Mouse (Mus musculus): Measurements from ENCODE around the gene Rab5if. TPM values are rescaled to one million over a fixed set of nuclear protein-coding genes. Genes with fewer than 3 reads are reported as not detected.
"Not testable (repeated sequence)": the region's sequence is repeated elsewhere in the genome, so short reads cannot be mapped to it uniquely, and the experiment has no call there.

The Rab5if gene
- polyA plus RNA-seq (2015; fragmentation: Nextera tagmentation; extraction: Ambion mirVana) = 144 and 145 TPM in 2 replicates

- H3K4me1 ChIP-seq = peaks cover 38% of the 10 kb centered on the region
These were observed at the start of gene Rab5if for GRCm38 (mm10) chr2:156862772-156863486. Gene Rab5if, plus strand, starts transcription at chr2:156863128.

GRCm38 (mm10) chr2:156814344-156814801, 48.6 kb upstream of the Rab5if start:
- Histone ChIP-seq H3K27me3 (no peaks in the 10 kb centered on the region), H3K4me2 (replicated peaks) (no peak overlapping the region), H3K36me3 (no peaks in the 10 kb centered on the region), H3K9ac (replicated peaks) (no peak overlapping the region), H3K4me1 (0 out of 2 replicates have a peak, but pooled peaks cover 3% of the 10 kb centered on the region), H3K27ac (replicated peaks) (no peak overlapping the region), H3K9me3 (no peaks in the 10 kb centered on the region), H3K4me3 (no peak overlapping the region)
- WGBS = 22% methylated on average over 8 of the region's 8 CpGs
- no peak for ATAC-seq (replicated peaks)

More at GRCm38 (mm10) chr2:156862772-156863486, at the start of gene Rab5if:
- under 1% methylated on average over 91 of the region's 98 CpGs for WGBS
- Histone ChIP-seq H3K4me2 (replicated peaks) (peak within 1 kb of the TSS; percentile 92), H3K27me3 (no peaks in the 10 kb centered on the region), H3K9me3 (no peaks in the 10 kb centered on the region), H3K36me3 (peaks cover 16% of the 10 kb centered on the region), H3K9ac (replicated peaks) (peak within 1 kb of the TSS; percentile 89), H3K27ac (replicated peaks) (peak within 1 kb of the TSS; percentile 96), H3K4me3 (peak within 1 kb of the TSS; percentile 65)
- ATAC-seq (replicated peaks) = peak; percentile 97

- H3K27ac ChIP-seq (replicated peaks) = no peak overlapping the region
- no peaks in the 10 kb centered on the region for H3K36me3 ChIP-seq
- WGBS = 33% methylated on average over 5 of the region's 5 CpGs
- no peaks in the 10 kb centered on the region for H3K27me3 ChIP-seq
- no peak overlapping the region for H3K4me3 ChIP-seq
- H3K4me1 ChIP-seq = no peaks in the 10 kb centered on the region
- no peak for ATAC-seq (replicated peaks)
- H3K9me3 ChIP-seq = no peaks in the 10 kb centered on the region
- H3K9ac ChIP-seq (replicated peaks) = no peak overlapping the region
- H3K4me2 ChIP-seq (replicated peaks) = no peak overlapping the region
These were observed 48.0 kb upstream of the Rab5if start for GRCm38 (mm10) chr2:156814893-156815292.

GRCm38 (mm10) chr2:156815412-156815811, 47.5 kb upstream of the Rab5if start:
- WGBS = 67% methylated on average over 3 of the region's 3 CpGs
- Histone ChIP-seq H3K4me1 (no peaks in the 10 kb centered on the region), H3K9ac (replicated peaks) (no peak overlapping the region), H3K27me3 (no peaks in the 10 kb centered on the region), H3K4me2 (replicated peaks) (no peak overlapping the region), H3K27ac (replicated peaks) (no peak overlapping the region), H3K9me3 (no peaks in the 10 kb centered on the region), H3K36me3 (no peaks in the 10 kb centered on the region), H3K4me3 (no peak overlapping the region)
- no peak for ATAC-seq (replicated peaks)

- Histone ChIP-seq H3K27ac (replicated peaks) (no peak overlapping the region), H3K4me3 (no peak overlapping the region), H3K9me3 (no peaks in the 10 kb centered on the region), H3K27me3 (no peaks in the 10 kb centered on the region), H3K36me3 (no peaks in the 10 kb centered on the region), H3K4me1 (no peaks in the 10 kb centered on the region), H3K4me2 (replicated peaks) (no peak overlapping the region), H3K9ac (replicated peaks) (no peak overlapping the region)
- WGBS = 64% methylated on average over 1 of the region's 1 CpGs
- no peak for ATAC-seq (replicated peaks)
These were observed 46.8 kb upstream of the Rab5if start for GRCm38 (mm10) chr2:156816116-156816515.

- WGBS = 87% methylated on average over 6 of the region's 6 CpGs
- H3K27ac ChIP-seq (replicated peaks); H3K4me1 ChIP-seq; H3K4me3 ChIP-seq; H3K9ac ChIP-seq (replicated peaks); H3K9me3 ChIP-seq; H3K4me2 ChIP-seq (replicated peaks); H3K36me3 ChIP-seq; H3K27me3 ChIP-seq; ATAC-seq (replicated peaks): not testable (repeated sequence)
These were observed 37.8 kb upstream of the Rab5if start for GRCm38 (mm10) chr2:156825128-156825527.

GRCm38 (mm10) chr2:156834336-156834735, 28.6 kb upstream of the Rab5if start:
- no peak overlapping the region for H3K4me2 ChIP-seq (replicated peaks)
- H3K4me1 ChIP-seq = peaks cover under 1% of the 10 kb centered on the region
- ATAC-seq (replicated peaks) = no peak
- WGBS = 97% methylated on average over 11 of the region's 11 CpGs
- no peak overlapping the region for H3K9ac ChIP-seq (replicated peaks)
- no peaks in the 10 kb centered on the region; the same call in 1 of the 2 replicates for H3K36me3 ChIP-seq
- H3K4me3 ChIP-seq = no peak overlapping the region
- H3K9me3 ChIP-seq = no peaks in the 10 kb centered on the region
- no peaks in the 10 kb centered on the region for H3K27me3 ChIP-seq
- no peak overlapping the region for H3K27ac ChIP-seq (replicated peaks)

GRCm38 (mm10) chr2:156838839-156839238, 24.1 kb upstream of the Rab5if start:
- no peak overlapping the region; the same call in 1 of the 2 replicates for H3K9ac ChIP-seq (replicated peaks)
- no peaks in the 10 kb centered on the region for H3K27me3 ChIP-seq
- peak overlapping the region; percentile 46; the same call in 1 of the 2 replicates for H3K27ac ChIP-seq (replicated peaks)
- H3K4me1 ChIP-seq = peaks cover 40% of the 10 kb centered on the region
- ATAC-seq (replicated peaks) = no peak
- no peaks in the 10 kb centered on the region for H3K36me3 ChIP-seq
- no peaks in the 10 kb centered on the region for H3K9me3 ChIP-seq
- no peak overlapping the region; the same call in 1 of the 2 replicates for H3K4me2 ChIP-seq (replicated peaks)
- WGBS = 58% methylated on average over 6 of the region's 6 CpGs
- peak overlapping the region; percentile 67; the same call in 1 of the 2 replicates for H3K4me3 ChIP-seq

- H3K27ac ChIP-seq (replicated peaks) = peak within 1 kb of the TSS; percentile 86
These were observed 23.4 kb upstream of the Rab5if start, which contains the start of gene Tgif2 for GRCm38 (mm10) chr2:156839319-156840191. Gene Tgif2, plus strand, starts transcription at chr2:156840007.

GRCm38 (mm10) chr2:156840301-156841027, 22.5 kb upstream of the Rab5if start:
- Histone ChIP-seq H3K27ac (replicated peaks) (peak overlapping the region; percentile 86), H3K9me3 (no peaks in the 10 kb centered on the region), H3K9ac (replicated peaks) (peak overlapping the region; percentile 72), H3K4me3 (peak overlapping the region; percentile 67), H3K4me1 (peaks cover 54% of the 10 kb centered on the region), H3K36me3 (no peaks in the 10 kb centered on the region), H3K27me3 (no peaks in the 10 kb centered on the region), H3K4me2 (replicated peaks) (peak overlapping the region; percentile 90)
- under 1% methylated on average over 67 of the region's 79 CpGs for WGBS
- peak; percentile 41 for ATAC-seq (replicated peaks)

More at GRCm38 (mm10) chr2:156839319-156840191, 23.4 kb upstream of the Rab5if start, which contains the start of gene Tgif2:
- 2% methylated on average over 57 of the region's 61 CpGs for WGBS
- H3K27me3 ChIP-seq = no peaks in the 10 kb centered on the region
- peak within 1 kb of the TSS; percentile 72 for H3K9ac ChIP-seq (replicated peaks)
- no peaks in the 10 kb centered on the region for H3K36me3 ChIP-seq
- H3K4me1 ChIP-seq = peaks cover 45% of the 10 kb centered on the region
- peak; percentile 71 for ATAC-seq (replicated peaks)
- H3K4me2 ChIP-seq (replicated peaks) = peak within 1 kb of the TSS; percentile 90
- H3K4me3 ChIP-seq = peak within 1 kb of the TSS; percentile 67
- H3K9me3 ChIP-seq = no peaks in the 10 kb centered on the region

GRCm38 (mm10) chr2:156841028-156841840, 21.7 kb upstream of the Rab5if start:
- no peaks in the 10 kb centered on the region for H3K27me3 ChIP-seq
- WGBS = under 1% methylated on average over 42 of the region's 42 CpGs
- ATAC-seq (replicated peaks) = peak; percentile 25

More at GRCm38 (mm10) chr2:156841028-156841840, 21.7 kb upstream of the Rab5if start:
- peak overlapping the region; percentile 90 for H3K4me2 ChIP-seq (replicated peaks)
- H3K27ac ChIP-seq (replicated peaks) = peak overlapping the region; percentile 86
- peak overlapping the region; percentile 72 for H3K9ac ChIP-seq (replicated peaks)
- H3K9me3 ChIP-seq = no peaks in the 10 kb centered on the region
- H3K36me3 ChIP-seq = no peaks in the 10 kb centered on the region
- peak overlapping the region; percentile 67 for H3K4me3 ChIP-seq
- peaks cover 58% of the 10 kb centered on the region for H3K4me1 ChIP-seq

All from forebrain, embryonic 15.5 days (tissue).